Mouse (Mus musculus) E14TG2a.4 (cell line): ENCODE measurements around the gene Pcsk2.

Experiments used
- CTCF ChIP-seq: conservative IDR thresholded peaks from 2 replicates; pipeline ENCODE4 v1.5.1; 2014; ENCODE audit warnings: low read length
- NANOG ChIP-seq: IDR thresholded peaks from 2 replicates; pipeline ENCODE4 v1.6.1; 2014; ENCODE audit warnings: borderline replicate concordance, low read length, mixed read lengths
- POU5F1 ChIP-seq: IDR thresholded peaks from 2 replicates; pipeline ENCODE4 v1.6.1; 2014; ENCODE audit warnings: low read length, borderline replicate concordance

DNA sequence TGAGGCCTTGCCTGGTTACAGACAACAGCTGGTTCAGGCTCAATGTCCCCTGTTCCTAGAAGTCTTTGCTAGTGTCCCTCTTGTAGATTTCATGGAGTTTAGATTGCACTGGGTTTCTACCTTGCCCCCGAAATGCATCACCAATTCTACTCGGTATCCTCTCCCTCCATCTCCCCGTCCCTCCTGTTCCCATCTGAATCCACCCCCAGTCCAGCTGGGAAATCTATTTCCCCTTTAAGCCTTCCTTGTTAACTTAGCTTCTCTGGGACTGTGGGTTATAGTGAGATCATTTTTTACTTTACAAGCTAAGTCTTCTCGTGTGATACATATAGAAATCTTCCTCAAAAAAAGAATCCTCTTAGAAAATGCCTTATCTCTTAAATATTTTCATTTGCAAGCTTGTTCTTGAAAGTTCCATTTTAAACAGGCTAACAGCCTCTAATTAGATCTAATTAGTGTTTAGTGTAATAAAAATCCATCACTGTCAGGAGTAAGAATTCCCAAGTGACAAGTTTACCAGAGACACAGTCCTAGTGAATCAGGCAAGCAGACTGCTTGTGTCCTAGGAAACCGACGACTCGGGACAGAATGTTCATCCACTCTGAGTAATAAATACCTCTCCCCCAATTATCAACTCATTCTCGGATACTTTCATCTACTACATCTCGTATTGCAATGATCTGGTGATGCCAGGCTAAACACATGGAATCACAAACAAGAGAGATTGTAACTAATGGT lies 206.3 kb downstream of the Pcsk2 start:
- TF ChIP-seq CTCF (no peak), NANOG (no peak), POU5F1 (no peak)
